Mouse (Mus musculus) liver, adult (tissue): Measurements from ENCODE around the gene Atf7.

ENCODE experiments used
- GATA4 ChIP-seq: IDR thresholded peaks from 2 replicates; pipeline ENCODE4 v1.6.1; 2014; ENCODE audit warnings: mild to moderate bottlenecking, low read length; ENCODE audit not compliant: insufficient replicate concordance

Atf7 gene

DNA sequence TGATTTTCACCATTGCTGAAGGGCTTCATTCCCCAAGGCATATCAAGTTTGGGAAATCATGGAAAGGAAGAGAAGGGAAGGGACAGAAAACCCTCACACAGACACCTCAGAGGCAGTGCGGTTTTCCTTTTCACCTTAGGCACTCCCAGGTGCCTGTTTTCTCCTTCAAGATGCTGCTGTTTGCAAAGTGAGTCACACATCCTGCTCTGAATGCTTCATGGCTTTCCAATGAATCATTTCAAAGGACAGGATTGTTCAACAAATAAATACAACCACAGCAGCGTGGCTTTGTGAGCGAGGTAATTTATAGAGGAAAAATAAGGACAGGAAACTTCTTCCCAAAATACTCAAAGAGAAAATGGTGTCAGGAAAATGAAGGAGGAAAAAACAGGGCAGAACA is 53.2 kb downstream of the Atf7 start:
- no peak for TF ChIP-seq GATA4

DNA sequence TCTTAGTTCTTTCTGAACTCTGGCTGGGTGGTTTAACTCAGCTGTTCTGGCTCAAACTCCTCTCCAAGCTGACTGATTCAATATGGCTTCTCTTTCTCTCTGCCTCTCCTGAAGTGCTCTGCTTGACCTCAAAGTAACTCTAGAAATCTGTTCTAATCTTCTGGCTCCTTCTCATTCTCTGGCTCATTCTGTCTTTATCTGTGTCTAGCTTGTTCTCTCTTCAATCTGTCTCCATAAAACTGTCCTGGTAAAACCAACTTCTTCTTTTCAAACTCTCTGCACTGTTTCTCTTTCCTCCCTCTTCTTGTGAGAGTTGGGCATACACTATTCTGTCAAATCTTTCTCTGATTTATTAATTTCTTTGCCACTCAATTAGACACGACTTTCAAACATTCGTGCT is 57.4 kb downstream of the Atf7 start:
- no peak for TF ChIP-seq GATA4

DNA sequence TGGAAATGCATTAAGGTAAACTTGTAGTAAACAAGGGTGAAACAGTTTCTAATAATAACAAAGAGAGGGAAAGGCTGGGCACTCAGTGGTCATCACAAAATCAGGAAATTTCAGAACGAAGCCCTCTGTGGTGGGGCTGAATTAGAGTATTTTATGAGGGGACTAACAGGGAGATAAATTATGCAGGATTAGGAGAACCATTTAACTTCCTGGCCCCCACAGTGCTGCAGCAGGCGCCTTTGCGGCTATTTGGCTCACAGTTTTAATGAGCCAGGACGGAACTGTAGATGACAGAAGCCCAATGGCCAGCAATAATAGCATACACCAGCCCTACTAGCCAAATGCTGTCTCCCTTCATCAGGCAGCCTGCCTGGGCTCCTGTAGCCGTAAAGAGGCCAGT is 61.6 kb downstream of the Atf7 start:
- no peak for TF ChIP-seq GATA4

- no peak for TF ChIP-seq GATA4
Observed at GRCm38 (mm10) chr15:102563061-102563460, 62.2 kb downstream of the Atf7 start.

GRCm38 (mm10) chr15:102562491-102562890 is 62.8 kb downstream of the Atf7 start:
- no peak for TF ChIP-seq GATA4

- TF ChIP-seq GATA4: no peak
Observed at GRCm38 (mm10) chr15:102557580-102557979, 67.7 kb downstream of the Atf7 start.

GRCm38 (mm10) chr15:102555581-102555980 is 69.7 kb downstream of the Atf7 start:
- no peak for TF ChIP-seq GATA4

GRCm38 (mm10) chr15:102552599-102552998 is 72.7 kb downstream of the Atf7 start:
- no peak for TF ChIP-seq GATA4

GRCm38 (mm10) chr15:102547478-102547877 is 77.8 kb downstream of the Atf7 start:
- no peak for TF ChIP-seq GATA4

GRCm38 (mm10) chr15:102546677-102547427 is 78.4 kb downstream of the Atf7 start:
- TF ChIP-seq GATA4: no peak

DNA sequence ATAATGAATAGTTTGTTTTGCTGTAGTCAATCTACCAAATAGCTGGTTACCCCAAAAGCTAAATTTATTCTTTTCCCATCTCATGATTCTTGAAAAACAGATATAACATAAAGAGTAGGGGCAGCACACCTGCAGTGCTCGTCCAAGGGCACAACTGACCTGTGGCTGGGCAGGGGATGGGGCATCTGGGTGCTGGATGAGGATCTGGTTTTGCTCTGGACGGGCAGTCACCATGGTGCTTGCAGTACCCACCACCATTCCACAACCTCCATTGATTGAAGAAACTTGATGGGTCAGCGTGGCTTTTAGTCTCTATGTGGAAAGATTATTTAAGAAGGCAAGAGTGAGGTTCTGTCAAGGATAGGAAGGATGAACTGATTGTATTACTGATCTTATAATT is 79.0 kb downstream of the Atf7 start:
- no peak for TF ChIP-seq GATA4

DNA sequence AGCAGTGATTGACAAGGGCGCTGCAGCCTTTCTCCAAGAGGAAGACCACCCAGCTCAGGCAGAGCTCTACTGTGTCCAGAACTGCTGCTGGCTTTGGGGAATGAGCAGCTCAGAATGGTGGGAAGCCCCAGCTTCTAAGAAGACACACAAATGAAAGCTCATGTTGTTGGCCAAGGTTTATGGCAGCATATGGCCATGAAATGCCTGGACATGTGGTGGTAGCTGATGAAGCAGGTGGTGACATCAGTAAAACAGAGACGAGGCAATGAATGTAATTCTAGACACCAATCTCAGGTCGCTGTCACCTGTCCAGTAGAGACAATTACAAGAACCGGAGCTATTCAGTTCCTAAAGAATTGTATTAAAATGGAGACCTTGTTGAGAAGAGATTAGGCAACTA is 80.5 kb downstream of the Atf7 start:
- no peak for TF ChIP-seq GATA4

DNA sequence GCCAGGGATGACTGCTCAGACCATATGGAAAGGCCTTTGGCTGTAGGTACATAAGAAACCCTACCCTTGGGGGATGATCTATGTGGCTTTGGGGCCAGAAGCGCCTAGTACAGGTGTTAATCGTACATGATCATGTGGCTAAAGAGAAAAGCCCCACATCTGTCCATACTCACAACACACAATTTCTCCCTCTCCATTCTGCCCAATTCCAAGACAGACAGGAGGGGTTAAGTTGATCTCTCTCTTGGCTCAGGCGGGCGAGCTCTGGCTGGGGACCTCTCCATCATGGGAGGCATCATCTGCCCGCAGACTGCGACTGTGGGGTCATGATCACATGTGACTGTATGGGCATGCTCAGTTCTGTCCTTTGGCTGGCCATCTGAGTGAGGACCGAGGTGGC is 91.3 kb downstream of the Atf7 start:
- no peak for TF ChIP-seq GATA4

DNA sequence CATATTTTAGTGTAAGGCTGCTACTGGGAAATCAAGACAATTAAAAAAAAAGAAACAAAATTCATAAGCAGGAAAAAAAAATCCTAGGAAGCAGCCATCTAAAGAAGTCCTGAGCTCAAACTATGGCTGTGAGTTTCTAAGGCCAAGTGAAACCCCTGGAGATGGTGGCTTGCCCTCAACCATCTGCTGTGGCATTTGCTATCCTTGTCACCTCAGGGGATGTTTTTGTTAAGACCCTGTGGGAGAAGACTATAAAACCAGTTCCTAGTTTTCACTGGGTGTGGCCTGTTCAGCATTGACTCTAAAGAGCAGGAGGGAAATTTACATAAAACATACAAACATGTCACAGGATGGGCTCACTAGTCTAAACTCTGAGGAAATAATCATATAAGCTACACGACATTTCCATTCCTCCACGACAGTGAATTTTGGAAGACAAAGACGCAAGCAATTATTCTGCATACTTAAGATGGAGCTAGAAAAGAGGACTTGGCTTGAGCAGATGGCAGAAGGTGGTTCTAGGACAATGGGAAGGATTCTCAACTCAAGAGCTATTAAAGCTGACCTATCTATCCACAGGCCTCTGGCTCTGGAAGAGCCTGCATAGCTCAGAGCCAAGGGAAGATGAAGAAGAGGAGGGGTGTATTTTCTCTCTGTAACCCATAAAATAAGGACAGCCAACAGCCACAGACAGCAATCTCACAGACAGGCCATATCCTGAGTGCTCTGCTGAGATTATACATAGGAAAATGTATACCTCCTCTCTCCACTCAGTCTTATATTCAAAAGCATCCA is 93.0 kb downstream of the Atf7 start:
- TF ChIP-seq GATA4: no peak

DNA sequence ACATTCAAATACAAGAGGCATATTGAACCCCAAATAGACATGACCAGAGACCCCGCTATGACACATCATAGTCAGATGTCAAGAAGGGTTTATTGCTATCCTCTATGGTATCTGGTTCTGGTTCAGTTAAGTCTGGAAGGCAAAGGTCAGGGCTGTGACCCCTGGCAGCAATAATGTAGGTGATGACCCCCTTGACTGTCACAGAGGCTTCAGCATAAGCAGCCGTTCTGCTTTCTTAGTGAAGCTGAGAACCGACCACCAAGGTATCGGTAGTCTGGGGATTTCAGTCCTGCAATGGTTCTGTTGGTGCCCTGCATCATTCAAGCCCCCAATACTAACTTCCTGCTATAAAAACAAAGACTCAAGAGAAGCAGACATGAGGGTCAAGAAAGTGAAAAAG is 93.7 kb downstream of the Atf7 start:
- no peak for TF ChIP-seq GATA4

DNA sequence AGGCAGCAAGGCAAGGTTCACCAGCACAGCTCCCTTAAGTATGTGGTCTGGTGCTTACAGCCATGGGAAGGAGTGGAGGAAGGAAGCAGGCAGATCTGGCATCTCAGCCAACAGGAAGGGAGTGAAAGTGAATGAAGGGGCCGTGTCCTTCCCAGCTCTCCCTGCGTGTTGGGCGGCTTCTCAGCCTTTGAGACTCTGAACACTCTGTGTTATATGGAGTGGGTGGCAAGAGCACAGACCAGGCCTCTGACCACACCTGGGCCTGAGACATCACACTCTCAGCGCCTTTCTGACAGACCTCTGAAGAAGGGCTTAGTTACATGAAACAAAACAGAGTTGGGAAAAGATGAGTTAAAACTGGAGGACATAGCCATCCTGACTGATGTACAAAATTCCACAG is 94.7 kb downstream of the Atf7 start:
- TF ChIP-seq GATA4: no peak
